Mouse (Mus musculus) lung, embryonic 14.5 days (tissue): ENCODE data around the gene 1700018G05Rik. TPM values are rescaled to one million over a fixed set of nuclear protein-coding genes. Genes with fewer than 3 reads are reported as not detected.
"Not testable (repeated sequence)": the region's sequence is repeated elsewhere in the genome, so short reads cannot be mapped to it uniquely, and the experiment has no call there.

ENCODE experiments used
- ATAC-seq: fragments of 200-750 bp; cut with Nextera tagmentation; 2 replicates; pipeline ENCODE4 v1.8.0; 2017; ENCODE audit warnings: mild to moderate bottlenecking, moderate TSS enrichment, moderate library complexity; ENCODE audit not compliant: insufficient read depth
- DNase-seq: peaks from one replicate; pipeline ENCODE4 v3.0.0-alpha.2; 2015
- H3K27ac ChIP-seq: fragments of 300-500 bp; sonication (generic); 2 replicates; pipeline ENCODE4 v1.5.1; 2014; ENCODE audit warnings: low read depth, mild to moderate bottlenecking, moderate library complexity
- H3K27me3 ChIP-seq: fragments of 300-500 bp; sonication (generic); 2 replicates; pipeline ENCODE4 v1.6.1; 2014; ENCODE audit warnings: low read length, control low read depth; ENCODE audit not compliant: insufficient read depth
- H3K36me3 ChIP-seq: fragments of 300-500 bp; sonication (generic); 2 replicates; pipeline ENCODE4 v1.6.1; 2014; ENCODE audit warnings: control low read depth; ENCODE audit not compliant: insufficient read depth
- H3K4me1 ChIP-seq: fragments of 300-500 bp; sonication (generic); 2 replicates; pipeline ENCODE4 v1.6.1; 2014; ENCODE audit warnings: antibody characterized with exemption, control low read depth; ENCODE audit not compliant: insufficient read depth
- H3K4me2 ChIP-seq: fragments of 300-500 bp; sonication (generic); 2 replicates; pipeline ENCODE4 v1.6.1; 2014; ENCODE audit warnings: mild to moderate bottlenecking
- H3K4me3 ChIP-seq: fragments of 300-500 bp; sonication (generic); 2 replicates; pipeline ENCODE4 v1.5.1; 2014; ENCODE audit warnings: low read depth, low read length
- H3K9ac ChIP-seq: fragments of 300-500 bp; sonication (generic); 2 replicates; pipeline ENCODE4 v1.6.1; 2014
- H3K9me3 ChIP-seq: fragments of 300-500 bp; sonication (generic); 2 replicates; pipeline ENCODE4 v1.6.1; 2016; ENCODE audit warnings: low read depth, low read length, control low read depth
- CTCF ChIP-seq: IDR thresholded peaks from 2 replicates; pipeline ENCODE4 v1.5.1; 2016; ENCODE audit warnings: antibody characterized with exemption, low read depth
- WGBS: fragments of 180-500 bp; shearing (Covaris S2); extraction: QIAGEN DNeasy Blood & Tissue Kit; methylation state at CpG from one replicate; pipeline ENCODE4 v1.1.7; 2014; 5-methylcytosine and 5-hydroxymethylcytosine counted together
- polyA plus RNA-seq: library from polyadenylated mRNA; unstranded; fragments of >200 nt; fragmentation: Nextera tagmentation; extraction: Ambion mirVana; gene quantifications from 2 replicates; pipeline ENCODE4 v1.2.1, GENCODE M21; 2014

The 1700018G05Rik gene
- polyA plus RNA-seq, 1 experiment from 2014 or later = not detected

GRCm38 (mm10) chrX:102936743-102937142, 8.6 kb downstream of the 1700018G05Rik start:
- H3K4me3 ChIP-seq = no peak overlapping the region
- H3K4me2 ChIP-seq = no peak overlapping the region
- H3K9me3 ChIP-seq = no peaks in the 10 kb centered on the region
- no peaks in the 10 kb centered on the region for H3K4me1 ChIP-seq
- ATAC-seq (no peak), DNase-seq (peak; percentile 20)
- no peak overlapping the region for H3K9ac ChIP-seq
- 51% methylated on average over 5 of the region's 5 CpGs for WGBS
- H3K27ac ChIP-seq = no peak overlapping the region
- H3K36me3 ChIP-seq = no peaks in the 10 kb centered on the region
- no peak for TF ChIP-seq CTCF
- no peaks in the 10 kb centered on the region for H3K27me3 ChIP-seq

GRCm38 (mm10) chrX:102950136-102950535, 22.0 kb downstream of the 1700018G05Rik start:
- not testable (repeated sequence) for H3K9me3 ChIP-seq, H3K9ac ChIP-seq, H3K27me3 ChIP-seq, H3K36me3 ChIP-seq, H3K4me2 ChIP-seq, H3K27ac ChIP-seq, H3K4me1 ChIP-seq, ATAC-seq, DNase-seq, H3K4me3 ChIP-seq
- WGBS = 84% methylated on average over 11 of the region's 11 CpGs

GRCm38 (mm10) chrX:102958917-102959316, 30.7 kb downstream of the 1700018G05Rik start:
- Histone ChIP-seq H3K9ac (no peak overlapping the region), H3K36me3 (no peaks in the 10 kb centered on the region), H3K4me3 (no peak overlapping the region), H3K4me1 (no peaks in the 10 kb centered on the region), H3K9me3 (no peaks in the 10 kb centered on the region), H3K27me3 (no peaks in the 10 kb centered on the region), H3K4me2 (no peak overlapping the region), H3K27ac (no peak overlapping the region)
- 38% methylated on average over 4 of the region's 4 CpGs for WGBS
- ATAC-seq (no peak), DNase-seq (peak; percentile 66)
- TF ChIP-seq CTCF = peak; percentile 63

- DNase-seq (no peak), ATAC-seq (no peak)
- Histone ChIP-seq H3K4me1 (no peaks in the 10 kb centered on the region), H3K27ac (no peak overlapping the region), H3K9me3 (no peaks in the 10 kb centered on the region), H3K4me2 (no peak overlapping the region), H3K9ac (no peak overlapping the region), H3K27me3 (no peaks in the 10 kb centered on the region), H3K36me3 (no peaks in the 10 kb centered on the region), H3K4me3 (no peak overlapping the region)
- TF ChIP-seq CTCF = no peak
- 71% methylated on average over 2 of the region's 2 CpGs for WGBS
These were observed 32.4 kb downstream of the 1700018G05Rik start for GRCm38 (mm10) chrX:102960581-102960980.

Other genes starting within 250 kb of the 1700018G05Rik start
- not detected in 2 replicates for gene Gm3880, start 241.4 kb upstream of the 1700018G05Rik start, polyA plus RNA-seq
- not detected in 2 replicates for gene Gm9112, start 220.7 kb upstream of the 1700018G05Rik start, polyA plus RNA-seq
- not detected in 2 replicates for gene Dmrtc1b, start 220.5 kb upstream of the 1700018G05Rik start, polyA plus RNA-seq
- not detected in 2 replicates for gene Dmrtc1c1, start 125.4 kb upstream of the 1700018G05Rik start, polyA plus RNA-seq
- gene Dmrtc1c2, start 73.8 kb upstream of the 1700018G05Rik start, polyA plus RNA-seq = not detected in 2 replicates
- not detected in 2 replicates for gene 1700031F05Rik, start 60.4 kb upstream of the 1700018G05Rik start, polyA plus RNA-seq
- 0.63 and 0.66 TPM in 2 replicates for gene Dmrtc1a, start 19.7 kb upstream of the 1700018G05Rik start, polyA plus RNA-seq
- gene 1700011M02Rik, start 19.5 kb upstream of the 1700018G05Rik start, polyA plus RNA-seq = not detected in 2 replicates